Mouse (Mus musculus) MEL (cell line): ENCODE results near the gene Acoxl.

Experiments used
- CHD2 ChIP-seq: IDR thresholded peaks from 2 replicates; pipeline ENCODE4 v1.6.1; 2011; ENCODE audit warnings: low read length, improper control_type of control experiment
- CTCF ChIP-seq, 3 experiments: IDR thresholded peaks in 2 of 3; conservative IDR thresholded peaks in 1 of 3; 2 replicates each; pipeline ENCODE4 v1.5.1; 2011 to 2012; ENCODE audit warnings: low read length in 3 of 3, low read depth in 2 of 3, mild to moderate bottlenecking in 2 of 3, improper control_type of control experiment in 1 of 3, inconsistent platforms in 1 of 3, mixed read lengths in 1 of 3, moderate library complexity in 1 of 3; ENCODE audit not compliant: control insufficient read depth in 1 of 3, insufficient read depth in 1 of 3, poor library complexity in 1 of 3, severe bottlenecking in 1 of 3
- MAFK ChIP-seq: IDR thresholded peaks from 2 replicates; pipeline ENCODE4 v1.6.1; 2011; ENCODE audit warnings: low read depth, mild to moderate bottlenecking, low read length, improper control_type of control experiment, borderline replicate concordance
- POLR2A ChIP-seq, 2 experiments: IDR thresholded peaks; 2 replicates each; pipeline ENCODE4 v1.6.1; 2011 to 2012; ENCODE audit warnings: low read length in 2 of 2, mild to moderate bottlenecking in 2 of 2, control low read depth in 1 of 2, improper control_type of control experiment in 1 of 2, low read depth in 1 of 2, moderate library complexity in 1 of 2; ENCODE audit not compliant: control insufficient read depth in 1 of 2, insufficient read depth in 1 of 2, poor library complexity in 1 of 2
- ZKSCAN1 ChIP-seq: IDR thresholded peaks from 2 replicates; pipeline ENCODE4 v1.6.1; 2012; ENCODE audit warnings: low read depth, mild to moderate bottlenecking, inconsistent platforms, low read length, improper control_type of control experiment, moderate library complexity

DNA sequence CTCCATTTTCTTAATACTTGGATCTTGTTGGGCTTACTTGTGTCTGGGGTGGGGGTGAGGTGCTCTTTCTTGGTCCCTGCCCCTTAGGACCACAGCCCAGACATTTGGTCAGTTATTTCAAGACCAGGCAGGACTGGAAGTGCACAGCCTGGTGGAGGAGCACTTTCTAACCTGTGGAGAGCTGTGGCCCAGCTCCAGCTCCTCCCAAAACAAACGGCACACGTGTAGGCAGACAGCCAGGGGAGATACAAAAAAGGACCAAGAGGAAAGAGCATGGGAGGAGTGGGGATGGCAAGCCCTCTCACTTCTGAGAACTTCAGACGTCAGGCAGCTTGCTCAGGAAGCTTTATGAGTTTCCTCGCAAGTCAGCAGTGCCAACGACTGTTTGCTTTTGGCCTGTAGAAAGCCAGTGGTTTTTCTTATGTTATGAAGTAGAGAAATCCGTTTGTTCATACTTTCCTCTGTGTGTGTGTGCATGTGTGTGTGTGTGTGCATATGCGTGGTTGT lies 321.0 kb downstream of the Acoxl start:
- no peak for TF ChIP-seq POLR2A (IDR thresholded peaks at IDR 0.05; ENCODE audit: control insufficient read depth in 1 of 2, insufficient read depth in 1 of 2, low read depth in 1 of 2, low read length in 2 of 2, poor library complexity in 1 of 2)
- no peak for TF ChIP-seq CTCF (IDR thresholded peaks at IDR 0.05 in 2 of 3, conservative IDR thresholded peaks at IDR 0.05 in 1 of 3; ENCODE audit: control insufficient read depth in 1 of 3, insufficient read depth in 1 of 3, low read depth in 2 of 3, low read length in 3 of 3, poor library complexity in 1 of 3, severe bottlenecking in 1 of 3)
- no peak for TF ChIP-seq CHD2
- TF ChIP-seq ZKSCAN1 = no peak
- no peak for TF ChIP-seq MAFK
